Mouse (Mus musculus) bone marrow macrophage, adult 2 months (primary cell): ENCODE measurements around the gene Nat10. TPM values are rescaled to one million over a fixed set of nuclear protein-coding genes. Genes with fewer than 3 reads are reported as not detected.

ENCODE experiments used
- H3K27ac ChIP-seq: 2 replicates; pipeline ENCODE4 v1.5.1; 2012; ENCODE audit warnings: low read depth, low read length; ENCODE audit not compliant: insufficient read depth
- H3K4me1 ChIP-seq: 2 replicates; pipeline ENCODE4 v1.6.1; 2012; ENCODE audit warnings: low read length; ENCODE audit not compliant: control insufficient read depth, insufficient read depth
- H3K4me3 ChIP-seq: 2 replicates; pipeline ENCODE4 v1.5.1; 2012; ENCODE audit warnings: mild to moderate bottlenecking, low read length, moderate library complexity; ENCODE audit not compliant: insufficient read depth
- CTCF ChIP-seq: IDR thresholded peaks from 2 replicates; pipeline ENCODE4 v1.5.1; 2012; ENCODE audit warnings: low read depth, mild to moderate bottlenecking, low read length, moderate library complexity
- POLR2A ChIP-seq: IDR thresholded peaks from 2 replicates; pipeline ENCODE4 v1.6.1; 2012; ENCODE audit warnings: mild to moderate bottlenecking, low read depth, low read length, borderline replicate concordance
- polyA plus RNA-seq: library from polyadenylated mRNA; stranded (reverse); fragments of >200 nt; gene quantifications from 2 replicates; pipeline ENCODE4 v1.2.4, GENCODE M21; 2012; ENCODE audit not compliant: missing spikeins, insufficient read depth, insufficient read length

The Nat10 gene
- polyA plus RNA-seq, 1 experiment, result 8.7 TPM

- H3K27ac ChIP-seq, result no peak overlapping the region
- peaks cover 27% of the 10 kb centered on the region for H3K4me1 ChIP-seq
- H3K4me3 ChIP-seq, result no peak overlapping the region
- TF ChIP-seq POLR2A, result no peak
- TF ChIP-seq CTCF, result no peak
Observed at GRCm38 (mm10) chr2:103792009-103792408, 30.9 kb upstream of the Nat10 start.

GRCm38 (mm10) chr2:103785735-103786134, 24.7 kb upstream of the Nat10 start:
- Histone ChIP-seq H3K4me3 (no peak overlapping the region), H3K27ac (no peak overlapping the region), H3K4me1 (peaks cover 16% of the 10 kb centered on the region)
- TF ChIP-seq CTCF (no peak), POLR2A (no peak)

GRCm38 (mm10) chr2:103784621-103785020, 23.6 kb upstream of the Nat10 start:
- Histone ChIP-seq H3K27ac (no peak overlapping the region), H3K4me3 (no peak overlapping the region), H3K4me1 (peaks cover 13% of the 10 kb centered on the region)
- TF ChIP-seq CTCF, result peak; percentile 46; the same call in 1 of the 2 replicates
- TF ChIP-seq POLR2A, result no peak

GRCm38 (mm10) chr2:103762492-103762891, 1.4 kb upstream of the Nat10 start:
- H3K4me1 ChIP-seq, result peaks cover 2% of the 10 kb centered on the region
- no peak overlapping the region for H3K4me3 ChIP-seq
- no peak for TF ChIP-seq CTCF
- no peak for TF ChIP-seq POLR2A
- H3K27ac ChIP-seq, result no peak overlapping the region

GRCm38 (mm10) chr2:103761993-103762392, 923 bp upstream of the Nat10 start:
- H3K27ac ChIP-seq, result no peak overlapping the region
- H3K4me1 ChIP-seq, result peaks cover 2% of the 10 kb centered on the region
- no peak for TF ChIP-seq CTCF
- TF ChIP-seq POLR2A, result no peak
- H3K4me3 ChIP-seq, result no peak overlapping the region

GRCm38 (mm10) chr2:103760421-103760820, 649 bp downstream of the Nat10 start:
- H3K4me1 ChIP-seq, result peaks cover 2% of the 10 kb centered on the region
- H3K27ac ChIP-seq, result peak overlapping the region; percentile 53
- peak overlapping the region; percentile 78 for H3K4me3 ChIP-seq
- TF ChIP-seq CTCF (no peak), POLR2A (no peak)

- Histone ChIP-seq H3K4me3 (no peak overlapping the region), H3K4me1 (no peaks in the 10 kb centered on the region), H3K27ac (no peak overlapping the region)
- no peak for TF ChIP-seq POLR2A
- TF ChIP-seq CTCF, result no peak
Observed at GRCm38 (mm10) chr2:103755458-103756085, 5.5 kb downstream of the Nat10 start.

- Histone ChIP-seq H3K4me3 (no peak overlapping the region), H3K27ac (no peak overlapping the region)
- TF ChIP-seq POLR2A, result no peak
- TF ChIP-seq CTCF, result no peak
Observed at GRCm38 (mm10) chr2:103754614-103755013, 6.5 kb downstream of the Nat10 start.

GRCm38 (mm10) chr2:103751771-103752170, 9.3 kb downstream of the Nat10 start:
- no peak for TF ChIP-seq CTCF
- no peak for TF ChIP-seq POLR2A
- Histone ChIP-seq H3K4me3 (no peak overlapping the region), H3K4me1 (no peaks in the 10 kb centered on the region)

More at GRCm38 (mm10) chr2:103754614-103755013, 6.5 kb downstream of the Nat10 start:
- H3K4me1 ChIP-seq, result no peaks in the 10 kb centered on the region

GRCm38 (mm10) chr2:103749091-103749490, 12.0 kb downstream of the Nat10 start:
- Histone ChIP-seq H3K4me1 (peaks cover 3% of the 10 kb centered on the region; the same call in 1 of the 2 replicates), H3K4me3 (no peak overlapping the region)

More at GRCm38 (mm10) chr2:103751771-103752170, 9.3 kb downstream of the Nat10 start:
- H3K27ac ChIP-seq, result no peak overlapping the region

More at GRCm38 (mm10) chr2:103749091-103749490, 12.0 kb downstream of the Nat10 start:
- no peak overlapping the region for H3K27ac ChIP-seq
- no peak for TF ChIP-seq POLR2A
- no peak for TF ChIP-seq CTCF
